Mouse (Mus musculus) urinary bladder, postnatal 4 days (tissue): ENCODE results near the gene Gbx1.

ENCODE experiments used
- DNase-seq, 2 experiments: peaks; one replicate each; pipeline ENCODE4 v3.0.0; 2021 to 2022; ENCODE audit warnings: low spot score in 2 of 2

Gbx1 gene

GRCm38 (mm10) chr5:24525360-24526189, 1.4 kb downstream of the Gbx1 start:
- DNase-seq, result no peak

- DNase-seq, result no peak
Measured at GRCm38 (mm10) chr5:24524522-24524921, 2.5 kb downstream of the Gbx1 start.

GRCm38 (mm10) chr5:24523806-24524205, 3.2 kb downstream of the Gbx1 start:
- no peak for DNase-seq

GRCm38 (mm10) chr5:24521366-24521765, 5.6 kb downstream of the Gbx1 start:
- no peak for DNase-seq

GRCm38 (mm10) chr5:24512271-24512670, 14.7 kb downstream of the Gbx1 start:
- peak; percentile 54 to 75 for DNase-seq

GRCm38 (mm10) chr5:24510635-24511034, 16.4 kb downstream of the Gbx1 start:
- DNase-seq, result no peak

GRCm38 (mm10) chr5:24508406-24508805, 18.6 kb downstream of the Gbx1 start:
- DNase-seq, result no peak

- no peak for DNase-seq
Measured at GRCm38 (mm10) chr5:24505513-24505912, 21.5 kb downstream of the Gbx1 start.

- no peak for DNase-seq
Measured at GRCm38 (mm10) chr5:24502786-24503185, 24.2 kb downstream of the Gbx1 start.

GRCm38 (mm10) chr5:24500851-24501250, 26.2 kb downstream of the Gbx1 start:
- DNase-seq, result no peak

- DNase-seq, result no peak
Measured at GRCm38 (mm10) chr5:24499113-24499512, 27.9 kb downstream of the Gbx1 start.

- no peak for DNase-seq
Measured at GRCm38 (mm10) chr5:24497526-24497925, 29.5 kb downstream of the Gbx1 start.

GRCm38 (mm10) chr5:24496756-24497155, 30.2 kb downstream of the Gbx1 start:
- DNase-seq, result no peak

- no peak for DNase-seq
Measured at GRCm38 (mm10) chr5:24495019-24495418, 32.0 kb downstream of the Gbx1 start.

- no peak for DNase-seq
Measured at GRCm38 (mm10) chr5:24492546-24493285, 34.3 kb downstream of the Gbx1 start.

- DNase-seq, result no peak
Measured at GRCm38 (mm10) chr5:24490413-24490920, 36.5 kb downstream of the Gbx1 start.

- no peak for DNase-seq
Measured at GRCm38 (mm10) chr5:24486738-24487137, 40.3 kb downstream of the Gbx1 start.

- DNase-seq, result peak; percentile 68 to 90
Measured at GRCm38 (mm10) chr5:24486097-24486496, 40.9 kb downstream of the Gbx1 start.

- DNase-seq, result no peak
Measured at GRCm38 (mm10) chr5:24484963-24485362, 42.0 kb downstream of the Gbx1 start.

GRCm38 (mm10) chr5:24483326-24483725, 43.7 kb downstream of the Gbx1 start:
- DNase-seq, result peak; percentile 61 to 71

- no peak for DNase-seq
Measured at GRCm38 (mm10) chr5:24482247-24483079, 44.5 kb downstream of the Gbx1 start.

- DNase-seq, result peak; percentile 42 to 68
Measured at GRCm38 (mm10) chr5:24481647-24482046, 45.4 kb downstream of the Gbx1 start.
